In genomic region chr14:78376591-78376990, GRCm38 (mm10) we compare ENCODE assay signal across 16 mouse cellular contexts.
"Had no signal": no experiment of that assay in that cellular context is flagged by ENCODE, and none has a peak within 500 bp of the region (broad histone marks: within the 10 kb centered on the region; RNA-seq: fewer than 3 reads in every experiment).

No protein-coding gene starts in this region.

- H3K4me3 ChIP-seq: left cerebral cortex, adult 2 months; midbrain, embryonic 12.5 days; midbrain, embryonic 15.5 days; neural tube, embryonic 13.5 days had no signal

- H3K4me2 ChIP-seq: liver, embryonic 11.5 days; lung, embryonic 14.5 days; midbrain, embryonic 12.5 days; midbrain, embryonic 15.5 days; neural tube, embryonic 13.5 days had no signal

- H3K36me3 ChIP-seq: midbrain, embryonic 12.5 days; midbrain, embryonic 15.5 days; neural tube, embryonic 13.5 days had no signal

- H3K27me3 ChIP-seq: midbrain, embryonic 12.5 days; midbrain, embryonic 15.5 days; neural tube, embryonic 13.5 days had no signal

- DNase-seq: kidney, adult 18-20 months; kidney, adult 9 months; kidney, postnatal 14 days; kidney, postnatal 4 days; layer of hippocampus, postnatal 36 days; liver, postnatal 0 days; lung, embryonic 14.5 days; retina, postnatal 1 day; thymus, adult 2 months; thymus, postnatal 14 days; thymus, postnatal 4 days had no signal
